Mouse (Mus musculus): ENCODE measurements around the gene Gldc. TPM values are rescaled to one million over a fixed set of nuclear protein-coding genes. Genes with fewer than 3 reads are reported as not detected.

Gene Gldc
- total and polyA plus RNA-seq, 3 experiments = 0.11 TPM; not detected in 2

DNA sequence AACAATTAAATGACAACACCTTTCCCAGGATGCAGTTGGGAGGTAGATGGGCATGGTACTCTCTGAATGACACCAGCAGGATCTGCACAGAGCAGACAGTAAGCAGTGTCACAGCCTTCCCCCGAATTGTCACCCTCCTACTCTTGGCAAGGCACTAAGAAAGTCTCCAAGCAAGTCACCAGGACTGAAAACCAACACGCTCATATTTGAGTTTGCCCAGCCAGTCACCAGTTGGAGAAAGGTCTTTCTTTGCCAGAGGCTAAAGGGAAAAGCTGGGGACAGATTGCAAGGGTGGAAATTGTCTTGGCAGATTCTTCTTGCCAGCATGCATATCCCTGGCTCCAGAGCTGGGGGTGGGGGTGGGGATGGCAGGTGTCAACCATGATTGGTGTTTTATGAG, 11.0 kb downstream of the Gldc start:
- Histone ChIP-seq H3K9me3 (replicated peaks) (no peaks in the 10 kb centered on the region), H3K4me3 (ENCODE audit: low read depth, low read length) (no peak overlapping the region), H3K4me1 (ENCODE audit: insufficient read depth, low read depth, low read length) (no peaks in the 10 kb centered on the region), H3K36me3 (replicated peaks) (no peaks in the 10 kb centered on the region), H3K27me3 (ENCODE audit: insufficient read depth, low read length) (peaks cover 3% of the 10 kb centered on the region; the same call in 1 of the 2 replicates)
- ATAC-seq (ENCODE audit: extremely low read depth, insufficient number of reproducible peaks, low FRiP score, poor library complexity, severe bottlenecking) (no peak), DNase-seq (ENCODE audit: low spot score) (no peak)
- no peak for TF ChIP-seq GATA1 (IDR thresholded peaks at IDR 0.05; ENCODE audit: borderline replicate concordance, low read length)
- TF ChIP-seq GATA2 (IDR thresholded peaks at IDR 0.05; ENCODE audit: borderline replicate concordance, low read depth, low read length) = no peak
- no peak for TF ChIP-seq CTCF (IDR thresholded peaks at IDR 0.05; ENCODE audit: low read depth, low read length)
- no peak for TF ChIP-seq POLR2AphosphoS5 (IDR thresholded peaks at IDR 0.05; ENCODE audit: insufficient replicate concordance, low read depth, low read length)
- TF ChIP-seq TAL1 (conservative IDR thresholded peaks at IDR 0.05; ENCODE audit: low read depth, low read length) = no peak

- Histone ChIP-seq H3K4me1 (ENCODE audit: insufficient read depth, low read depth, low read length) (no peaks in the 10 kb centered on the region), H3K9me3 (replicated peaks) (no peaks in the 10 kb centered on the region), H3K27me3 (ENCODE audit: insufficient read depth, low read length) (peaks cover 3% of the 10 kb centered on the region; the same call in 1 of the 2 replicates), H3K36me3 (replicated peaks) (no peaks in the 10 kb centered on the region), H3K4me3 (ENCODE audit: low read depth, low read length) (no peak overlapping the region)
- no peak for TF ChIP-seq TAL1 (conservative IDR thresholded peaks at IDR 0.05; ENCODE audit: low read depth, low read length)
- TF ChIP-seq CTCF (IDR thresholded peaks at IDR 0.05; ENCODE audit: low read depth, low read length) = no peak
- TF ChIP-seq POLR2AphosphoS5 (IDR thresholded peaks at IDR 0.05; ENCODE audit: insufficient replicate concordance, low read depth, low read length) = no peak
- TF ChIP-seq GATA1 (IDR thresholded peaks at IDR 0.05; ENCODE audit: borderline replicate concordance, low read length) = no peak
- no peak for TF ChIP-seq GATA2 (IDR thresholded peaks at IDR 0.05; ENCODE audit: borderline replicate concordance, low read depth, low read length)
- DNase-seq (ENCODE audit: low spot score) = no peak
- no peak for ATAC-seq (ENCODE audit: extremely low read depth, insufficient number of reproducible peaks, low FRiP score, poor library complexity, severe bottlenecking)
Observed at GRCm38 (mm10) chr19:30162808-30163207, 12.4 kb downstream of the Gldc start.

- DNase-seq (ENCODE audit: low spot score) = no peak
- no peaks in the 10 kb centered on the region for H3K27me3 ChIP-seq (ENCODE audit: insufficient read depth, low read length)
- no peak for ATAC-seq (ENCODE audit: extremely low read depth, insufficient number of reproducible peaks, low FRiP score, poor library complexity, severe bottlenecking)
- H3K9me3 ChIP-seq (replicated peaks) = no peaks in the 10 kb centered on the region
- no peaks in the 10 kb centered on the region for H3K36me3 ChIP-seq (replicated peaks)
- H3K4me1 ChIP-seq (ENCODE audit: insufficient read depth, low read depth, low read length) = no peaks in the 10 kb centered on the region
- no peak for TF ChIP-seq POLR2AphosphoS5 (IDR thresholded peaks at IDR 0.05; ENCODE audit: insufficient replicate concordance, low read depth, low read length)
- TF ChIP-seq CTCF (IDR thresholded peaks at IDR 0.05; ENCODE audit: low read depth, low read length) = no peak
- no peak for TF ChIP-seq GATA2 (IDR thresholded peaks at IDR 0.05; ENCODE audit: borderline replicate concordance, low read depth, low read length)
- TF ChIP-seq GATA1 (IDR thresholded peaks at IDR 0.05; ENCODE audit: borderline replicate concordance, low read length) = no peak
- no peak for TF ChIP-seq TAL1 (conservative IDR thresholded peaks at IDR 0.05; ENCODE audit: low read depth, low read length)
- H3K4me3 ChIP-seq (ENCODE audit: low read depth, low read length) = no peak overlapping the region
Observed at GRCm38 (mm10) chr19:30160021-30160420, 15.2 kb downstream of the Gldc start.

DNA sequence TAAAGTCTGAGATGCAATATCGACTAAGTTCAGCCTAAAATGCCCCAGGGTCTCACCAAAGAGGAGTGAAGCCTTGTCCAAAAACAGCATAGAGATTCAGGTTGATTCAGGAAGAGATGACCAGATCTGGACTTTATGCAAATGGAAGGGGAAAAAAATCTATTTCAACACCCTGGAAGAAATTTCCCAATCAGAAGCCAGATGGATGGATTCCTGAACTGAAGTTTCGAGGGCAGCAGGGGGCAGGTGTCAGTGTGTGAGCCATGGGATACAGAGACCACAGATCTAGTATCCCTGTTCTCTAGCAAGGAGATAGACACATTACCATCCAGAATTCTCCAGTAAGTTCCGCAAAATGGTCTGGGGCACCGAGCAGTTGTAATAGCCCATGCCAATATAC, 17.0 kb downstream of the Gldc start:
- H3K4me3 ChIP-seq (ENCODE audit: low read depth, low read length) = no peak overlapping the region

GRCm38 (mm10) chr19:30157031-30157687, 18.1 kb downstream of the Gldc start:
- H3K9me3 ChIP-seq (replicated peaks) = no peaks in the 10 kb centered on the region
- no peaks in the 10 kb centered on the region for H3K4me1 ChIP-seq (ENCODE audit: insufficient read depth, low read depth, low read length)
- DNase-seq (ENCODE audit: low spot score) (no peak), ATAC-seq (ENCODE audit: extremely low read depth, insufficient number of reproducible peaks, low FRiP score, poor library complexity, severe bottlenecking) (no peak)
- TF ChIP-seq GATA2 (IDR thresholded peaks at IDR 0.05; ENCODE audit: borderline replicate concordance, low read depth, low read length) (no peak), CTCF (IDR thresholded peaks at IDR 0.05; ENCODE audit: low read depth, low read length) (no peak), GATA1 (IDR thresholded peaks at IDR 0.05; ENCODE audit: borderline replicate concordance, low read length) (no peak), TAL1 (conservative IDR thresholded peaks at IDR 0.05; ENCODE audit: low read depth, low read length) (no peak)
- no peak overlapping the region for H3K4me3 ChIP-seq (ENCODE audit: low read depth, low read length)
- H3K27me3 ChIP-seq (ENCODE audit: insufficient read depth, low read length) = no peaks in the 10 kb centered on the region
- no peaks in the 10 kb centered on the region for H3K36me3 ChIP-seq (replicated peaks)

More for the DNA sequence above, 17.0 kb downstream of the Gldc start:
- ATAC-seq (ENCODE audit: extremely low read depth, insufficient number of reproducible peaks, low FRiP score, poor library complexity, severe bottlenecking) (no peak), DNase-seq (ENCODE audit: low spot score) (no peak)
- TF ChIP-seq TAL1 (conservative IDR thresholded peaks at IDR 0.05; ENCODE audit: low read depth, low read length) = no peak
- TF ChIP-seq GATA2 (IDR thresholded peaks at IDR 0.05; ENCODE audit: borderline replicate concordance, low read depth, low read length) = no peak
- TF ChIP-seq CTCF (IDR thresholded peaks at IDR 0.05; ENCODE audit: low read depth, low read length) = no peak
- TF ChIP-seq POLR2AphosphoS5 (IDR thresholded peaks at IDR 0.05; ENCODE audit: insufficient replicate concordance, low read depth, low read length) = no peak
- no peak for TF ChIP-seq GATA1 (IDR thresholded peaks at IDR 0.05; ENCODE audit: borderline replicate concordance, low read length)
- Histone ChIP-seq H3K36me3 (replicated peaks) (no peaks in the 10 kb centered on the region), H3K4me1 (ENCODE audit: insufficient read depth, low read depth, low read length) (no peaks in the 10 kb centered on the region), H3K27me3 (ENCODE audit: insufficient read depth, low read length) (no peaks in the 10 kb centered on the region), H3K9me3 (replicated peaks) (no peaks in the 10 kb centered on the region)

DNA sequence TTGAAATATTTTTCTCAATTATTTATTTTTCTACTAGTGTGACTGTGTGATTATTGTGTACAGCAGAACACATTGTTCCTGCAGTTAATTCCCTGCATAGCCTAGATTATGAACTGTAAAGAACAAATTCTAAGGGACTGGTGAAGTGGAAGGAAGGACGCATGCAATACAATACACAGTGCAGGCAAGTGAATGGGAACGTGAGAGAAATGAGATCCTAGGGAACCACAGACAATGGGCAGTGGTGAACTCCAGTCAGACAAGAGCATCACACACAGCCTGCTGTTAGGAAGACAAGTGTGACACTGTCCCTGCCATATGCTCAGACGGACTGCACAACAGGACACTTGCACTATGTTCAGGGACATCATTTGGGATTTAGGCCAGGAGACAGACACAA, 21.5 kb downstream of the Gldc start:
- H3K9me3 ChIP-seq (replicated peaks) = no peaks in the 10 kb centered on the region

More for the DNA sequence above, 21.5 kb downstream of the Gldc start:
- no peak for DNase-seq (ENCODE audit: low spot score)
- Histone ChIP-seq H3K27me3 (ENCODE audit: insufficient read depth, low read length) (no peaks in the 10 kb centered on the region), H3K36me3 (replicated peaks) (no peaks in the 10 kb centered on the region), H3K4me3 (ENCODE audit: low read depth, low read length) (no peak overlapping the region), H3K4me1 (ENCODE audit: insufficient read depth, low read depth, low read length) (no peaks in the 10 kb centered on the region)
- TF ChIP-seq GATA2 (IDR thresholded peaks at IDR 0.05; ENCODE audit: borderline replicate concordance, low read depth, low read length) (no peak), POLR2AphosphoS5 (IDR thresholded peaks at IDR 0.05; ENCODE audit: insufficient replicate concordance, low read depth, low read length) (no peak), GATA1 (IDR thresholded peaks at IDR 0.05; ENCODE audit: borderline replicate concordance, low read length) (no peak), CTCF (IDR thresholded peaks at IDR 0.05; ENCODE audit: low read depth, low read length) (no peak), TAL1 (conservative IDR thresholded peaks at IDR 0.05; ENCODE audit: low read depth, low read length) (no peak)
- ATAC-seq (ENCODE audit: extremely low read depth, insufficient number of reproducible peaks, low FRiP score, poor library complexity, severe bottlenecking) = no peak

Data from G1E (cell line).